Comparison of ENCODE assay signal across 8 mouse cellular contexts in genomic region chr12:86795076-86795837, GRCm38 (mm10).
DNase-seq lines count a peak whose midpoint lies in the region; ATAC-seq and TF ChIP-seq lines count a peak whose summit lies in the region.

No protein-coding gene starts in this region.

- peak in 1 of 2 experiments; percentile 91; a peak in 2 of 4 replicates for TF ChIP-seq CTCF in CH12.LX (conservative IDR thresholded peaks at IDR 0.05 in 1 of 2, IDR thresholded peaks at IDR 0.05 in 1 of 2; ENCODE audit: low read depth in 2 of 2, low read length in 2 of 2)

- intact Hi-C loops in left cerebral cortex, postnatal 10 days (cut with DNase I): loop anchor here (2.0 to 5.0 kb wide), 3 partner anchors 112 to 152 kb away; partner anchors contain the start of gene Cipc

- no peaks in the 10 kb centered on the region for H3K27me3 ChIP-seq in heart, embryonic 15.5 days
- no peaks in the 10 kb centered on the region for H3K27me3 ChIP-seq in CH12.LX (replicated peaks)
- no peaks in the 10 kb centered on the region for H3K27me3 ChIP-seq in forebrain, embryonic 13.5 days
- no peaks in the 10 kb centered on the region for H3K27me3 ChIP-seq in liver, embryonic 15.5 days

- WGBS in heart, embryonic 15.5 days: 43% methylated on average over 7 of the region's 7 CpGs
- WGBS in forebrain, embryonic 13.5 days: 50% methylated on average over 7 of the region's 7 CpGs
- 53% methylated on average over 7 of the region's 7 CpGs for WGBS in liver, embryonic 15.5 days (ENCODE audit: insufficient replicate concordance)

- no peaks in the 10 kb centered on the region for H3K79me2 ChIP-seq in CH12.LX (replicated peaks; ENCODE audit: control insufficient read depth, extremely low read depth, insufficient read depth, poor library complexity, severe bottlenecking)

- H3K9me3 ChIP-seq in heart, embryonic 15.5 days (replicated peaks): no peaks in the 10 kb centered on the region
- H3K9me3 ChIP-seq in CH12.LX (replicated peaks; ENCODE audit: low read length): no peaks in the 10 kb centered on the region
- no peaks in the 10 kb centered on the region for H3K9me3 ChIP-seq in forebrain, embryonic 13.5 days (replicated peaks)
- H3K9me3 ChIP-seq in liver, embryonic 15.5 days (replicated peaks): no peaks in the 10 kb centered on the region

- H3K9ac ChIP-seq in heart, embryonic 15.5 days: no peak overlapping the region
- H3K9ac ChIP-seq in CH12.LX (ENCODE audit: insufficient read depth, low read depth): peak overlapping the region; percentile 45
- no peak overlapping the region for H3K9ac ChIP-seq in forebrain, embryonic 13.5 days
- H3K9ac ChIP-seq in liver, embryonic 15.5 days: no peak overlapping the region

- H3K4me1 ChIP-seq in heart, embryonic 15.5 days (replicated peaks): peaks cover 46% of the 10 kb centered on the region
- peaks cover 16 to 29% of the 10 kb centered on the region in 2 experiments for H3K4me1 ChIP-seq in CH12.LX (ENCODE audit: control insufficient read depth in 1 of 2, insufficient read depth in 2 of 2)
- peaks cover 44% of the 10 kb centered on the region for H3K4me1 ChIP-seq in forebrain, embryonic 13.5 days
- H3K4me1 ChIP-seq in liver, embryonic 15.5 days (replicated peaks): peaks cover 47% of the 10 kb centered on the region

- no peaks in the 10 kb centered on the region for H3K36me3 ChIP-seq in heart, embryonic 15.5 days
- H3K36me3 ChIP-seq in CH12.LX (replicated peaks in 1 of 2; ENCODE audit: control insufficient read depth in 1 of 2, insufficient read depth in 1 of 2, low read length in 1 of 2): no peaks in the 10 kb centered on the region
- no peaks in the 10 kb centered on the region for H3K36me3 ChIP-seq in forebrain, embryonic 13.5 days (ENCODE audit: poor library complexity, severe bottlenecking)
- H3K36me3 ChIP-seq in liver, embryonic 15.5 days (replicated peaks): no peaks in the 10 kb centered on the region

- TF ChIP-seq EP300 in CH12.LX (IDR thresholded peaks at IDR 0.05; ENCODE audit: low read length): peak; percentile 75

- in situ Hi-C loops in CH12.LX (cut with MboI; ENCODE audit: low pct_ligation_motif_present, low pct_unique_long_range_greater_than_20kb, low sequenced_read_pairs): loop anchor here (5.0 kb wide), 1 partner anchor 112 kb away; no protein-coding TSS in a partner anchor

- ATAC-seq in heart, embryonic 15.5 days (replicated peaks; ENCODE audit: insufficient number of reproducible peaks, insufficient read depth, low FRiP score, low read depth): 0 out of 2 replicates have a peak, but pooled peaks have one; percentile 15
- peak; percentile 48 for ATAC-seq in forebrain, embryonic 13.5 days
- ATAC-seq in liver, embryonic 15.5 days (ENCODE audit: insufficient read depth): peak; percentile 32

- peak; percentile 54 for TF ChIP-seq RAD21 in CH12.LX (IDR thresholded peaks at IDR 0.05; ENCODE audit: low read depth, low read length)

- no peak for DNase-seq in heart, postnatal 4 days
- DNase-seq in CH12.LX (ENCODE audit: extremely low read depth): peak; percentile 96
- no peak for DNase-seq in left cerebral cortex, postnatal 10 days (ENCODE audit: extremely low spot score in 1 of 2, low spot score in 2 of 2)
- no peak for DNase-seq in left cerebral cortex, adult 8-10 months (ENCODE audit: low spot score in 2 of 2)
- no peak for DNase-seq in layer of hippocampus, adult 11-12 months (ENCODE audit: low spot score)

- no peak overlapping the region for H3K4me3 ChIP-seq in heart, embryonic 15.5 days
- H3K4me3 ChIP-seq in CH12.LX (replicated peaks in 1 of 3; ENCODE audit: low read depth in 2 of 3, low read length in 2 of 3, poor library complexity in 1 of 3): no peak overlapping the region
- H3K4me3 ChIP-seq in forebrain, embryonic 13.5 days: no peak overlapping the region
- H3K4me3 ChIP-seq in liver, embryonic 15.5 days (replicated peaks): no peak overlapping the region

- TF ChIP-seq POLR2A in CH12.LX (IDR thresholded peaks at IDR 0.05; ENCODE audit: low read depth, low read length): 0 out of 2 replicates have a peak, but pooled peaks have one; percentile 39

- H3K27ac ChIP-seq in heart, embryonic 15.5 days: no peak overlapping the region
- H3K27ac ChIP-seq in CH12.LX (ENCODE audit: insufficient read depth, low read depth): peak overlapping the region; percentile 67
- H3K27ac ChIP-seq in forebrain, embryonic 13.5 days: peak overlapping the region; percentile 32; the same call in 1 of the 2 replicates
- H3K27ac ChIP-seq in liver, embryonic 15.5 days (replicated peaks): peak overlapping the region; percentile 16; the same call in 1 of the 2 replicates

- H3K4me2 ChIP-seq in heart, embryonic 15.5 days: no peak overlapping the region
- H3K4me2 ChIP-seq in CH12.LX (ENCODE audit: insufficient read depth, low read depth, poor library complexity, severe bottlenecking): peak overlapping the region; percentile 69
- H3K4me2 ChIP-seq in forebrain, embryonic 13.5 days: no peak overlapping the region
- peak overlapping the region; percentile 24; the same call in 1 of the 2 replicates for H3K4me2 ChIP-seq in liver, embryonic 15.5 days

- dilution Hi-C loops in CH12.LX (cut with MboI; ENCODE audit: extremely low pct_ligation_motif_present, extremely low pct_unique_long_range_greater_than_20kb, low sequenced_read_pairs): no loop called here

TF ChIP-seq in CH12.LX, 34 proteins besides CTCF, POLR2A, EP300 and RAD21:
- no peak for TF ChIP-seq ZMIZ1 (IDR thresholded peaks at IDR 0.05; ENCODE audit: low read depth, low read length)
- peak; percentile 82 for TF ChIP-seq KAT2A (IDR thresholded peaks at IDR 0.05; ENCODE audit: insufficient replicate concordance, low read length)
- no peak for TF ChIP-seq POLR2AphosphoS2 (IDR thresholded peaks at IDR 0.05; ENCODE audit: low read depth, low read length)
- peak; percentile 75 for TF ChIP-seq ETS1 (conservative IDR thresholded peaks at IDR 0.05; ENCODE audit: low read depth, low read length)
- no peak for TF ChIP-seq GABPA (IDR thresholded peaks at IDR 0.05; ENCODE audit: insufficient replicate concordance, low read depth, low read length)
- peak; percentile 64 for TF ChIP-seq MYC (IDR thresholded peaks at IDR 0.05; ENCODE audit: low read depth, low read length)
- TF ChIP-seq USF1 (IDR thresholded peaks at IDR 0.05; ENCODE audit: low read depth, low read length): no peak
- TF ChIP-seq USF2 (conservative IDR thresholded peaks at IDR 0.05; ENCODE audit: low read depth, low read length): no peak
- peak; percentile 60 for TF ChIP-seq SMC3 (IDR thresholded peaks at IDR 0.05; ENCODE audit: low read depth, low read length)
- 0 out of 2 replicates have a peak, but pooled peaks have one; percentile 2 for TF ChIP-seq HCFC1 (IDR thresholded peaks at IDR 0.05; ENCODE audit: low read depth, low read length)
- no peak for TF ChIP-seq TCF12 (IDR thresholded peaks at IDR 0.05; ENCODE audit: low read depth, low read length)
- TF ChIP-seq MAX (IDR thresholded peaks at IDR 0.05; ENCODE audit: low read length): peak; percentile 86
- TF ChIP-seq ZC3H11A (IDR thresholded peaks at IDR 0.05; ENCODE audit: low read depth, low read length): peak; percentile 1; the same call in 1 of the 2 replicates
- no peak for TF ChIP-seq MEF2A (IDR thresholded peaks at IDR 0.05; ENCODE audit: borderline replicate concordance, low read depth, low read length)
- TF ChIP-seq ZNF384 (IDR thresholded peaks at IDR 0.05; ENCODE audit: low read depth, low read length): no peak
- no peak for TF ChIP-seq CHD2 (IDR thresholded peaks at IDR 0.05; ENCODE audit: low read length)
- no peak for TF ChIP-seq UBTF (IDR thresholded peaks at IDR 0.05; ENCODE audit: low read depth, low read length)
- no peak; the same call in 1 of the 2 replicates for TF ChIP-seq MAZ (IDR thresholded peaks at IDR 0.05; ENCODE audit: low read depth, low read length)
- no peak for TF ChIP-seq NRF1 (IDR thresholded peaks at IDR 0.05; ENCODE audit: low read depth, low read length)
- TF ChIP-seq ZKSCAN1 (IDR thresholded peaks at IDR 0.05; ENCODE audit: borderline replicate concordance, low read depth, low read length): no peak
- peak; percentile 42 for TF ChIP-seq JUN (IDR thresholded peaks at IDR 0.05; ENCODE audit: insufficient read depth, low read depth, low read length)
- TF ChIP-seq BHLHE40 (IDR thresholded peaks at IDR 0.05; ENCODE audit: low read depth, low read length): peak; percentile 92
- peak; percentile 14 for TF ChIP-seq SIN3A (IDR thresholded peaks at IDR 0.05; ENCODE audit: low read length)
- TF ChIP-seq RCOR1 (conservative IDR thresholded peaks at IDR 0.05; ENCODE audit: low read depth, low read length): 0 out of 2 replicates have a peak, but pooled peaks have one; percentile 7
- TF ChIP-seq TBP (conservative IDR thresholded peaks at IDR 0.05; ENCODE audit: low read depth, low read length): no peak
- TF ChIP-seq JUND (conservative IDR thresholded peaks at IDR 0.05; ENCODE audit: low read depth, low read length): peak; percentile 69; the same call in 1 of the 2 replicates
- TF ChIP-seq ELF1 (IDR thresholded peaks at IDR 0.05; ENCODE audit: low read depth, low read length): peak; percentile 37; the same call in 1 of the 2 replicates
- TF ChIP-seq E2F4 (IDR thresholded peaks at IDR 0.05; ENCODE audit: insufficient replicate concordance, low read depth, low read length): 0 out of 2 replicates have a peak, but pooled peaks have one; percentile 9
- no peak for TF ChIP-seq NELFE (IDR thresholded peaks at IDR 0.05; ENCODE audit: low read depth, low read length)
- no peak for TF ChIP-seq CHD1 (IDR thresholded peaks at IDR 0.05; ENCODE audit: low read depth, low read length)
- TF ChIP-seq PAX5 (IDR thresholded peaks at IDR 0.05; ENCODE audit: low read length): no peak
- TF ChIP-seq MXI1 (IDR thresholded peaks at IDR 0.05; ENCODE audit: low read depth, low read length): no peak; the same call in 1 of the 2 replicates
- peak; percentile 89 for TF ChIP-seq IRF4 (IDR thresholded peaks at IDR 0.05; ENCODE audit: low read depth, low read length)
- TF ChIP-seq MAFK (IDR thresholded peaks at IDR 0.05; ENCODE audit: insufficient replicate concordance, low read length): no peak

Comparison
In these comparisons a context has a peak if more than half of its experiments do, and no peak if none do; other contexts are left out.
1. H3K4me2 ChIP-seq: peak in CH12.LX (single experiment) and liver, embryonic 15.5 days (single experiment); none in heart, embryonic 15.5 days (single experiment) and forebrain, embryonic 13.5 days (single experiment).
2. Peak in every context shown above with its lines, with median percentiles within 50 percentile points of each other: ATAC-seq.